Mouse (Mus musculus): Measurements from ENCODE around the gene Cfap43.

Cfap43 gene

GRCm38 (mm10) chr19:47914191-47914590, 4.9 kb downstream of the Cfap43 start:
- DNase-seq (ENCODE audit: low spot score), result no peak

GRCm38 (mm10) chr19:47913344-47913743, 5.7 kb downstream of the Cfap43 start:
- no peak for DNase-seq (ENCODE audit: low spot score)

GRCm38 (mm10) chr19:47910751-47911150, 8.3 kb downstream of the Cfap43 start:
- no peak for DNase-seq (ENCODE audit: low spot score)

GRCm38 (mm10) chr19:47910117-47910618, 8.9 kb downstream of the Cfap43 start:
- no peak for DNase-seq (ENCODE audit: low spot score)

GRCm38 (mm10) chr19:47909387-47910116, 9.5 kb downstream of the Cfap43 start:
- no peak for DNase-seq (ENCODE audit: low spot score)

- no peak for DNase-seq (ENCODE audit: low spot score)
These were observed 10.1 kb downstream of the Cfap43 start for GRCm38 (mm10) chr19:47908961-47909371.

- DNase-seq (ENCODE audit: low spot score), result no peak
These were observed 11.5 kb downstream of the Cfap43 start for GRCm38 (mm10) chr19:47907596-47907995.

- no peak for DNase-seq (ENCODE audit: low spot score)
These were observed 13.5 kb downstream of the Cfap43 start for GRCm38 (mm10) chr19:47905603-47906002.

GRCm38 (mm10) chr19:47905081-47905480, 14.0 kb downstream of the Cfap43 start:
- DNase-seq (ENCODE audit: low spot score), result no peak

- no peak for DNase-seq (ENCODE audit: low spot score)
These were observed 15.4 kb downstream of the Cfap43 start for GRCm38 (mm10) chr19:47903679-47904078.

- DNase-seq (ENCODE audit: low spot score), result no peak
These were observed 16.5 kb downstream of the Cfap43 start for GRCm38 (mm10) chr19:47902316-47903201.

GRCm38 (mm10) chr19:47900558-47900957, 18.5 kb downstream of the Cfap43 start:
- DNase-seq (ENCODE audit: low spot score), result no peak

- no peak for DNase-seq (ENCODE audit: low spot score)
These were observed 19.1 kb downstream of the Cfap43 start for GRCm38 (mm10) chr19:47900012-47900411.

GRCm38 (mm10) chr19:47898472-47899079, 20.5 kb downstream of the Cfap43 start:
- DNase-seq (ENCODE audit: low spot score), result no peak

- DNase-seq (ENCODE audit: low spot score), result no peak
These were observed 26.0 kb downstream of the Cfap43 start for GRCm38 (mm10) chr19:47893092-47893491.

GRCm38 (mm10) chr19:47891562-47892312, 27.4 kb downstream of the Cfap43 start:
- DNase-seq (ENCODE audit: low spot score), result no peak

- no peak for DNase-seq (ENCODE audit: low spot score)
These were observed 28.5 kb downstream of the Cfap43 start for GRCm38 (mm10) chr19:47890489-47891130.

- DNase-seq (ENCODE audit: low spot score), result no peak
These were observed 31.1 kb downstream of the Cfap43 start for GRCm38 (mm10) chr19:47888037-47888436.

GRCm38 (mm10) chr19:47887417-47887816, 31.7 kb downstream of the Cfap43 start:
- no peak for DNase-seq (ENCODE audit: low spot score)

GRCm38 (mm10) chr19:47886617-47887016, 32.5 kb downstream of the Cfap43 start:
- DNase-seq (ENCODE audit: low spot score), result no peak

- no peak for DNase-seq (ENCODE audit: low spot score)
These were observed 33.2 kb downstream of the Cfap43 start for GRCm38 (mm10) chr19:47885886-47886285.

Measured in ovary, postnatal 14 days (tissue).